ENCODE assay signal across 13 mouse cellular contexts in the genomic region with DNA sequence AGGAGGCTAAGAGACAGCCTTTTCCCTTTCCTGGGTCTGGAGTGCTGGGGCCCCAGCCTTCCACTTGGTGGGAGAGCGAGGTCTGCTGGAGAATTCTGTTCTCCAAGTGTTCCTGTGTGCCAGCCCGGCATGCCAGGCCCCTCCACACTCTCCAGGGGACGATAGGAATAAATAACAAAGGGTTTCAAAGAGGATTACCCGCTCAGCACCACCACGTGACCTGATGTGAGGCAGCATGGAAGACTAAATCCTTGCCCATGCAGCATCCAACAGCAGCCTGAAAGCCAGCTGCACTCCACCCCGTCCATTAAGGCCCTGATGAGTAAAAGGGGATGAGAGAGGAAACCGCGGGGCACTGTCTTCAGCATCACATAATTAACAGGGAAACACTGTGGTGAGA. TPM values are rescaled to one million over a fixed set of nuclear protein-coding genes. Genes with fewer than 3 reads are reported as not detected.
DNase-seq lines count a peak whose midpoint lies in the region; ATAC-seq and TF ChIP-seq lines count a peak whose summit lies in the region.
"Had no signal": no experiment of that assay in that cellular context is flagged by ENCODE, and none has a peak within 500 bp of the region (broad histone marks: within the 10 kb centered on the region; RNA-seq: fewer than 3 reads in every experiment).

No protein-coding gene starts in this region.

- ATAC-seq in forebrain, postnatal 0 days: peak; percentile 69
- peak; percentile 87 for ATAC-seq in midbrain, embryonic 12.5 days (ENCODE audit: low FRiP score, low read depth)
- ATAC-seq: intestine, embryonic 16.5 days; liver, postnatal 0 days had no signal

- DNase-seq in layer of hippocampus, adult 2 months (ENCODE audit: low spot score in 2 of 2): no peak
- no peak for DNase-seq in layer of hippocampus, postnatal 25 days (ENCODE audit: extremely low spot score in 1 of 2, low spot score in 1 of 2)
- DNase-seq in forebrain, postnatal 0 days: peak; percentile 23
- DNase-seq in retina, postnatal 7 days (ENCODE audit: low read depth, low spot score): peak; percentile 73
- no peak for DNase-seq in yolk sac, embryonic 10.5 days (ENCODE audit: low spot score)
- DNase-seq in MN1 (ENCODE audit: low spot score): no peak
- no peak for DNase-seq in heart, postnatal 36 days
- DNase-seq: cerebellum, adult 2 months; liver, postnatal 0 days had no signal

- no peaks in the 10 kb centered on the region for H3K27me3 ChIP-seq in forebrain, postnatal 0 days (ENCODE audit: insufficient read depth, low read length)
- H3K27me3 ChIP-seq in midbrain, embryonic 12.5 days: 0 out of 2 replicates have a peak, but pooled peaks cover 8% of the 10 kb centered on the region
- H3K27me3 ChIP-seq: embryonic facial prominence, embryonic 15.5 days had no signal

- no peaks in the 10 kb centered on the region for H3K4me1 ChIP-seq in forebrain, postnatal 0 days (ENCODE audit: insufficient read depth)
- H3K4me1 ChIP-seq in midbrain, embryonic 12.5 days: peaks cover 18% of the 10 kb centered on the region

- no peak overlapping the region for H3K4me2 ChIP-seq in forebrain, postnatal 0 days (ENCODE audit: low read depth)
- H3K4me2 ChIP-seq in midbrain, embryonic 12.5 days (replicated peaks): peak overlapping the region; percentile 34
- H3K4me2 ChIP-seq: embryonic facial prominence, embryonic 15.5 days had no signal

- H3K27ac ChIP-seq in layer of hippocampus, adult 2 months: peak overlapping the region; percentile 89
- H3K27ac ChIP-seq in forebrain, postnatal 0 days (ENCODE audit: low read depth, low read length): peak overlapping the region; percentile 29; the same call in 1 of the 2 replicates
- H3K27ac ChIP-seq in midbrain, embryonic 12.5 days (replicated peaks): peak overlapping the region; percentile 78
- H3K27ac ChIP-seq: embryonic facial prominence, embryonic 15.5 days had no signal

- WGBS in forebrain, postnatal 0 days: 11% methylated on average over 8 of the region's 8 CpGs
- 6% methylated on average over 8 of the region's 8 CpGs for WGBS in midbrain, embryonic 12.5 days

- no peak overlapping the region for H3K4me3 ChIP-seq in layer of hippocampus, adult 2 months
- no peak overlapping the region for H3K4me3 ChIP-seq in forebrain, postnatal 0 days (ENCODE audit: low read depth, low read length)
- H3K4me3 ChIP-seq in midbrain, embryonic 12.5 days: no peak overlapping the region
- H3K4me3 ChIP-seq: embryonic facial prominence, embryonic 15.5 days had no signal

- intact Hi-C loops in heart, postnatal 36 days (cut with DNase I): no loop called here

- no peaks in the 10 kb centered on the region for H3K9me3 ChIP-seq in forebrain, postnatal 0 days (ENCODE audit: low read length)
- H3K9me3 ChIP-seq in midbrain, embryonic 12.5 days: no peaks in the 10 kb centered on the region
- H3K9me3 ChIP-seq: embryonic facial prominence, embryonic 15.5 days had no signal

- no peak overlapping the region for H3K9ac ChIP-seq in forebrain, postnatal 0 days
- 0 out of 2 replicates have a peak overlapping the region, but pooled peaks have one; percentile 20 for H3K9ac ChIP-seq in midbrain, embryonic 12.5 days (replicated peaks)
- H3K9ac ChIP-seq: embryonic facial prominence, embryonic 15.5 days; liver, postnatal 0 days had no signal

- no peaks in the 10 kb centered on the region for H3K36me3 ChIP-seq in forebrain, postnatal 0 days (ENCODE audit: insufficient read depth)
- no peaks in the 10 kb centered on the region for H3K36me3 ChIP-seq in midbrain, embryonic 12.5 days
- H3K36me3 ChIP-seq: embryonic facial prominence, embryonic 15.5 days; G1E had no signal

- TF ChIP-seq CTCF in layer of hippocampus, adult 2 months (conservative IDR thresholded peaks at IDR 0.05): no peak
- no peak for TF ChIP-seq CTCF in forebrain, postnatal 0 days (IDR thresholded peaks at IDR 0.05; ENCODE audit: low read depth)

RNA-seq across cellular contexts. Expression of a gene that starts 11.4 kb away (rescaled TPM):
- total RNA-seq in layer of hippocampus, adult 2 months (2021): 10 to 100 TPM; 28.3 to 29.7 TPM
- 10 to 100 TPM; 21.7 to 27.5 TPM for total RNA-seq in layer of hippocampus, postnatal 25 days (2021)
- 5.5 and 6.5 TPM in 2 replicates for total RNA-seq in forebrain, postnatal 0 days (2014; rRNA removed)
- polyA plus RNA-seq in forebrain, postnatal 0 days (2015; fragmentation: Nextera tagmentation; extraction: Ambion mirVana): 2.6 and 3.5 TPM in 2 replicates
- polyA plus RNA-seq in midbrain, embryonic 12.5 days (2016; fragmentation: Nextera tagmentation; extraction: Ambion mirVana): 7.9 and 8.1 TPM in 2 replicates
- under 1 TPM; 0.89 to 1.00 TPM for total RNA-seq in heart, postnatal 36 days (2021)
- total RNA-seq: G1E had no signal
- polyA plus RNA-seq: G1E had no signal

RNA-seq across cellular contexts. Expression of a gene that starts 12.6 kb away (rescaled TPM):
- total RNA-seq in layer of hippocampus, adult 2 months (2021): 100 to 1,000 TPM; 740 to 785 TPM
- total RNA-seq in layer of hippocampus, postnatal 25 days (2021): 100 to 1,000 TPM; 683 to 696 TPM
- total RNA-seq in forebrain, postnatal 0 days (2014; rRNA removed): 31.5 and 38.6 TPM in 2 replicates
- 20.9 and 24.2 TPM in 2 replicates for polyA plus RNA-seq in forebrain, postnatal 0 days (2015; fragmentation: Nextera tagmentation; extraction: Ambion mirVana)
- polyA plus RNA-seq in midbrain, embryonic 12.5 days (2016; fragmentation: Nextera tagmentation; extraction: Ambion mirVana): 19.7 and 24.5 TPM in 2 replicates
- total RNA-seq in heart, postnatal 36 days (2021): 1 to 10 TPM; 1.3 to 2.1 TPM
- total RNA-seq: G1E had no signal

Comparison
In these comparisons a context has a peak if more than half of its experiments do, and no peak if none do; other contexts are left out.
1. DNase-seq: peak in forebrain, postnatal 0 days (single experiment) and retina, postnatal 7 days (single experiment); none in layer of hippocampus, adult 2 months (0 of 2), layer of hippocampus, postnatal 25 days (0 of 2), yolk sac, embryonic 10.5 days (single experiment), MN1 (single experiment) and heart, postnatal 36 days (0 of 2).
2. H3K27ac ChIP-seq: peak in every context shown above with its lines; median percentile 89 in layer of hippocampus, adult 2 months; 78 in midbrain, embryonic 12.5 days; 29 in forebrain, postnatal 0 days.
3. RNA of a gene that starts 12.6 kb away (total RNA-seq): 740 to 785 TPM in layer of hippocampus, adult 2 months and 683 to 696 TPM in layer of hippocampus, postnatal 25 days; 31.5 to 38.6 TPM in forebrain, postnatal 0 days and 1.3 to 2.1 TPM in heart, postnatal 36 days; every median in the first group is over 10 times any median in the second.